Mouse (Mus musculus) gastrocnemius, adult 2 months (tissue): ENCODE measurements around the gene Dnase1l3. TPM values are rescaled to one million over a fixed set of nuclear protein-coding genes. Genes with fewer than 3 reads are reported as not detected.
A peak's percentile ranks its signal among the peaks of the same experiment; 100 is the strongest.

Experiments
- DNase-seq: peaks from one replicate; pipeline ENCODE4 v3.0.0; 2022
- H3K27ac ChIP-seq: fragments of 200-600 bp; 2 replicates; pipeline ENCODE4 v1.8.1; 2022; ENCODE audit warnings: mild to moderate bottlenecking
- H3K4me3 ChIP-seq: fragments of 200-600 bp; 2 replicates; pipeline ENCODE4 v1.8.1; 2022; ENCODE audit warnings: mild to moderate bottlenecking, moderate library complexity
- CTCF ChIP-seq: fragments of 200-600 bp; IDR thresholded peaks from 2 replicates; pipeline ENCODE4 v1.8.1; 2022; ENCODE audit warnings: antibody characterized with exemption, mild to moderate bottlenecking, moderate library complexity
- intact Hi-C: fragments of 180-260 bp; cut with DNase I; formaldehyde crosslinking; loops from one replicate; pipeline ENCODE4 v1.15.1; 2025
- total RNA-seq, 2 experiments: library from RNA; stranded (reverse); gene quantifications; 2 replicates each; pipeline ENCODE4 v1.2.3; 2021

The Dnase1l3 gene
- total RNA-seq, 2 experiments from 2014 or later, result not detected

GRCm38 (mm10) chr14:7961714-7962113 is 32.7 kb downstream of the Dnase1l3 start:
- Histone ChIP-seq H3K27ac (no peak overlapping the region), H3K4me3 (no peak overlapping the region)
- no peak for TF ChIP-seq CTCF
- DNase-seq, result no peak
- intact Hi-C loops, result loop anchor here (10.0 kb wide), 2 partner anchors 203 to 383 kb away; no protein-coding TSS in a partner anchor

- peak; percentile 22; the same call in 1 of the 2 replicates for TF ChIP-seq CTCF
- no peak for DNase-seq
- Histone ChIP-seq H3K4me3 (no peak overlapping the region), H3K27ac (no peak overlapping the region)
- intact Hi-C loops, result loop anchor here (10.0 kb wide), 2 partner anchors 204 to 384 kb away; no protein-coding TSS in a partner anchor
These were observed 33.8 kb downstream of the Dnase1l3 start for GRCm38 (mm10) chr14:7960616-7961015.

- intact Hi-C loops, result loop anchor here (5.0 kb wide), 1 partner anchor 140 kb away; the partner anchor contains the start of gene Flnb
- DNase-seq, result no peak
- Histone ChIP-seq H3K27ac (no peak within 1 kb of the TSS), H3K4me3 (no peak within 1 kb of the TSS)
- TF ChIP-seq CTCF, result no peak
These were observed 37.3 kb downstream of the Dnase1l3 start, which contains the start of gene Gm45521 for GRCm38 (mm10) chr14:7957049-7957448. Gene Gm45521 (plus strand): TSS chr14:7957288.

- no peak for DNase-seq
- Histone ChIP-seq H3K4me3 (no peak overlapping the region), H3K27ac (no peak overlapping the region)
- intact Hi-C loops, result loop anchor here (5.0 kb wide), 1 partner anchor 139 kb away; the partner anchor contains the start of gene Flnb
- no peak for TF ChIP-seq CTCF
These were observed 37.9 kb downstream of the Dnase1l3 start for GRCm38 (mm10) chr14:7956427-7956826.

GRCm38 (mm10) chr14:7954071-7954471 is 40.3 kb downstream of the Dnase1l3 start:
- DNase-seq, result no peak
- Histone ChIP-seq H3K27ac (peak overlapping the region; percentile 73), H3K4me3 (no peak overlapping the region)
- no peak for TF ChIP-seq CTCF
- intact Hi-C loops, result no loop called here

GRCm38 (mm10) chr14:7952610-7953254 is 41.6 kb downstream of the Dnase1l3 start:
- peak overlapping the region; percentile 73 for H3K27ac ChIP-seq
- H3K4me3 ChIP-seq, result no peak overlapping the region
- intact Hi-C loops, result no loop called here
- DNase-seq, result peak; percentile 53
- TF ChIP-seq CTCF, result no peak

GRCm38 (mm10) chr14:7951234-7951633 is 43.1 kb downstream of the Dnase1l3 start:
- no peak overlapping the region for H3K4me3 ChIP-seq
- intact Hi-C loops, result no loop called here
- no peak for DNase-seq
- no peak for TF ChIP-seq CTCF
- H3K27ac ChIP-seq, result no peak overlapping the region

- intact Hi-C loops, result no loop called here
- TF ChIP-seq CTCF, result no peak
- Histone ChIP-seq H3K4me3 (no peak overlapping the region), H3K27ac (0 out of 2 replicates have a peak overlapping the region, but pooled peaks have one; percentile 73)
- no peak for DNase-seq
These were observed 49.1 kb downstream of the Dnase1l3 start for GRCm38 (mm10) chr14:7945261-7945660.

- intact Hi-C loops, result loop anchor here (5.0 kb wide), 1 partner anchor 72 kb away; no protein-coding TSS in a partner anchor
- Histone ChIP-seq H3K4me3 (no peak overlapping the region), H3K27ac (peak overlapping the region; percentile 73)
- TF ChIP-seq CTCF, result peak; percentile 44
- DNase-seq, result no peak
These were observed 49.9 kb downstream of the Dnase1l3 start for GRCm38 (mm10) chr14:7944349-7945039.

GRCm38 (mm10) chr14:7943801-7944135 is 50.6 kb downstream of the Dnase1l3 start:
- TF ChIP-seq CTCF, result no peak
- intact Hi-C loops, result loop anchor here (5.0 kb wide), 1 partner anchor 71 kb away; no protein-coding TSS in a partner anchor
- Histone ChIP-seq H3K4me3 (no peak overlapping the region), H3K27ac (peak overlapping the region; percentile 73)
- DNase-seq, result peak; percentile 46

GRCm38 (mm10) chr14:7943101-7943800 is 51.1 kb downstream of the Dnase1l3 start:
- peak overlapping the region; percentile 73 for H3K27ac ChIP-seq
- intact Hi-C loops, result loop anchor here (5.0 kb wide), 1 partner anchor 71 kb away; no protein-coding TSS in a partner anchor

GRCm38 (mm10) chr14:7941413-7941812 is 53.0 kb downstream of the Dnase1l3 start:
- no peak for DNase-seq
- no peak overlapping the region for H3K4me3 ChIP-seq
- H3K27ac ChIP-seq, result 0 out of 2 replicates have a peak overlapping the region, but pooled peaks have one; percentile 9
- intact Hi-C loops, result loop anchor here (5.0 kb wide), 1 partner anchor 69 kb away; no protein-coding TSS in a partner anchor
- no peak for TF ChIP-seq CTCF

More at GRCm38 (mm10) chr14:7943101-7943800, 51.1 kb downstream of the Dnase1l3 start:
- peak; percentile 60 for DNase-seq
- no peak for TF ChIP-seq CTCF
- H3K4me3 ChIP-seq, result no peak overlapping the region
